Mouse (Mus musculus) heart, embryonic 14.5 days (tissue): ENCODE data around the gene Acnat1. TPM values are rescaled to one million over a fixed set of nuclear protein-coding genes. Genes with fewer than 3 reads are reported as not detected.
"Not testable (repeated sequence)": the region's sequence is repeated elsewhere in the genome, so short reads cannot be mapped to it uniquely, and the experiment has no call there.

Experiments
- ATAC-seq: fragments of 200-750 bp; cut with Nextera tagmentation; 2 replicates; pipeline ENCODE4 v1.8.0; 2017; ENCODE audit warnings: low read depth, moderate TSS enrichment; ENCODE audit not compliant: insufficient number of reproducible peaks, insufficient read depth, low FRiP score
- H3K27ac ChIP-seq, 2 experiments: fragments of 200-500 bp in 1 of 2; fragments of 300-500 bp in 1 of 2; sonication (generic) in 1 of 2; replicated peaks in 1 of 2; 2 replicates each; pipeline ENCODE4 v1.5.1; 2012 to 2014; ENCODE audit warnings: low read depth in 2 of 2, low read length in 2 of 2, control low read depth in 1 of 2, mild to moderate bottlenecking in 1 of 2, mixed read lengths in 1 of 2; ENCODE audit not compliant: control insufficient read depth in 1 of 2, insufficient read depth in 1 of 2
- H3K27me3 ChIP-seq: fragments of 300-500 bp; sonication (generic); 2 replicates; pipeline ENCODE4 v1.6.1; 2014; ENCODE audit warnings: mild to moderate bottlenecking, low read length, control low read depth; ENCODE audit not compliant: control insufficient read depth, insufficient read depth
- H3K36me3 ChIP-seq: fragments of 300-500 bp; sonication (generic); 2 replicates; pipeline ENCODE4 v1.6.1; 2014; ENCODE audit warnings: mild to moderate bottlenecking, control low read depth, low read length, mixed read lengths; ENCODE audit not compliant: control insufficient read depth, insufficient read depth
- H3K4me1 ChIP-seq, 2 experiments: fragments of 200-500 bp in 1 of 2; fragments of 300-500 bp in 1 of 2; sonication (generic) in 1 of 2; 2 replicates each; pipeline ENCODE4 v1.6.1; 2012 to 2014; ENCODE audit warnings: low read length in 2 of 2, control low read depth in 1 of 2, mixed read lengths in 1 of 2; ENCODE audit not compliant: control insufficient read depth in 2 of 2, insufficient read depth in 2 of 2
- H3K4me2 ChIP-seq: fragments of 300-500 bp; sonication (generic); 2 replicates; pipeline ENCODE4 v1.6.1; 2014; ENCODE audit warnings: mild to moderate bottlenecking, low read length
- H3K4me3 ChIP-seq, 2 experiments: fragments of 200-500 bp in 1 of 2; fragments of 300-500 bp in 1 of 2; sonication (generic) in 1 of 2; 2 replicates each; pipeline ENCODE4 v1.5.1; 2012 to 2014; ENCODE audit warnings: low read length in 2 of 2, mild to moderate bottlenecking in 2 of 2, control low read depth in 1 of 2, low read depth in 1 of 2, moderate library complexity in 1 of 2; ENCODE audit not compliant: control insufficient read depth in 1 of 2, insufficient read depth in 1 of 2
- H3K9ac ChIP-seq: fragments of 300-500 bp; sonication (generic); 2 replicates; pipeline ENCODE4 v1.6.1; 2014; ENCODE audit warnings: mild to moderate bottlenecking, low read length
- H3K9me3 ChIP-seq: fragments of 300-500 bp; sonication (generic); 2 replicates; pipeline ENCODE4 v1.6.1; 2016; ENCODE audit warnings: low read length, control low read depth; ENCODE audit not compliant: control insufficient read depth
- WGBS: fragments of 180-500 bp; shearing (Covaris S2); extraction: QIAGEN DNeasy Blood & Tissue Kit; methylation state at CpG from one replicate; pipeline ENCODE4 v1.1.7; 2014; 5-methylcytosine and 5-hydroxymethylcytosine counted together
- polyA plus RNA-seq: library from polyadenylated mRNA; unstranded; fragments of >200 nt; fragmentation: Nextera tagmentation; extraction: Ambion mirVana; gene quantifications from 2 replicates; pipeline ENCODE4 v1.2.1, GENCODE M21; 2014

The Acnat1 gene
- polyA plus RNA-seq, 1 experiment from 2014 or later, result not detected

DNA sequence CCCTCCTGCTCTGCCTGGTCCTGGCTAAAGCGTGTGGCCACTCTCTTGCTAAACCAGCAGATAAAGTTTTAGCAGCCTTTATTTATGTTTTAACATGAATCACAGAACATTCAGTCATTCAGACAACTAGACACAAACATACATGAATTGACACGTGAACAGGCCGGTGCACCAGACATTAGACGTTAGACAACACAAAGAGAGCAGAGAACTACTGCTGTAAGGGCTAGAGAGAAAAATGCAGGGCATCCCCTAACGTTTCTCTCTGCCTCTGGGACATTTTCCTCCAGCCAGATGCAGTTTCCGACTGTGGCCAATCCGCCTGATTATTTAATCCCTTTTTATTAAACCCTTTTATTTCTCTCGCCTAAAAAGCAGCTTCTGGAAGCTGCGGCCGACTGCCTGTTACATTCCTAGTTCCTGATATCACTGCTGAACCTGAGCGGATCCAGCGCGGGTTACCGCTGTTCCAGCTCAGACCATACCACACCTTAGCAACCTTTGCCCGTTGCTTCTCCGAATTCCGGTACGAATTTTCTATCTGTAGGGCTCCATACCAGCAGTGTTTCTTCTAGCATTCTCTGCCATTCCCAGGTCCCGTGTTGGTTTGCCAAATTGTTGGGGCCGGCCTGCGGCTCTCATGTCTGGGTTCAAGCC, 6.5 kb upstream of the Acnat1 start:
- peak overlapping the region; percentile 6 to 8; a peak in 2 of 4 replicates for H3K4me3 ChIP-seq
- no peaks in the 10 kb centered on the region for H3K27me3 ChIP-seq
- H3K9ac ChIP-seq, result no peak overlapping the region
- no peaks in the 10 kb centered on the region for H3K36me3 ChIP-seq
- H3K4me1 ChIP-seq, result 0 out of 4 replicates have a peak, but pooled peaks cover 2 to 4% of the 10 kb centered on the region in 2 experiments
- ATAC-seq, result no peak
- H3K4me2 ChIP-seq, result peak overlapping the region; percentile 50
- H3K9me3 ChIP-seq, result no peaks in the 10 kb centered on the region
- no peak overlapping the region for H3K27ac ChIP-seq
- WGBS, result 18% methylated on average over 21 of the region's 21 CpGs

GRCm38 (mm10) chr4:49479035-49479434, 5.3 kb upstream of the Acnat1 start:
- H3K9me3 ChIP-seq, H3K36me3 ChIP-seq, H3K27me3 ChIP-seq, H3K9ac ChIP-seq, H3K4me3 ChIP-seq, H3K4me2 ChIP-seq, H3K27ac ChIP-seq, ATAC-seq, H3K4me1 ChIP-seq: not testable (repeated sequence)
- WGBS, result 59% methylated on average over 2 of the region's 2 CpGs

DNA sequence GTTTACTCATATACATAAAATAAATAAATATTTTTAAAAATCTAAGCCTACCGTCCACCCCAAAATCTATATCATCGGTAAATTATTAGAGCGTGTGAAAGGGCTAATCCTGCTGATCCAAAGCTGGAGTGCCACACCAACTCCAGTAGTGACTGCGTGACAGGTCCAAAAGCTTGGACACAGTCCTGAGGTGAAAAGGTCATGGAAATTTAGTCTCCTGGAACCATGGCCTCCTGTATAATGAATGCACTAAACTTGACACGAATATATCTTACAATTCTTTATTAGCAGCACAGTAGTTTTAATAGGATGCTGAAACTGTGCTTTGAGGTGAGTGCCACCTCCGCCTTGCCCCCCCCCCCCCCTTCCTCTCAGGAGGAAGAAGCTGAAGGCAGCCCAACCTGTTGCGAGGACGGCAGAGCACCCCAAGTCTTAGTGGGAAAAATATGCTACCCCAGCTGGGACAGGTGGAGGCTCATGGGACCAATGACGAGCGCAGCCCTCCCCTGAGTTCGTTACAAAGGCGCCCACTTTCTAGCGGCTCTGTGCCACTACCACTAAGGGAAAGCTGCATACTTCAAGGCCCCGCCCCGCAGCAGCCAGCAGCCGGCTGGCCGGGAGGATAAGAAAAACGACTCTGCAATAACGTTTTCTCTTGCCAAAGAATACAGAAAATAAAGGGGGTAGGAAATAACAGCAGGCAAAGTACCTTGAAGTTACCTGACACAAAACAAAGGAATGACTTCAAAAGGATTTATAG, 4.6 kb upstream of the Acnat1 start:
- ATAC-seq, result 0 out of 2 replicates have a peak, but pooled peaks have one; percentile 64
- no peaks in the 10 kb centered on the region for H3K27me3 ChIP-seq
- H3K4me1 ChIP-seq, result 0 out of 4 replicates have a peak, but pooled peaks cover 2 to 4% of the 10 kb centered on the region in 2 experiments
- WGBS, result 17% methylated on average over 19 of the region's 19 CpGs
- H3K4me2 ChIP-seq, result peak overlapping the region; percentile 58
- H3K9me3 ChIP-seq, result no peaks in the 10 kb centered on the region
- peak overlapping the region; percentile 24 to 45 for H3K4me3 ChIP-seq
- no peak overlapping the region for H3K9ac ChIP-seq
- no peaks in the 10 kb centered on the region for H3K36me3 ChIP-seq
- H3K27ac ChIP-seq, result no peak overlapping the region

GRCm38 (mm10) chr4:49474583-49474982, 871 bp upstream of the Acnat1 start:
- Histone ChIP-seq H3K4me2 (no peak overlapping the region), H3K9ac (no peak overlapping the region), H3K27ac (no peak overlapping the region), H3K9me3 (no peaks in the 10 kb centered on the region), H3K4me1 (no peaks in the 10 kb centered on the region), H3K4me3 (no peak overlapping the region), H3K27me3 (no peaks in the 10 kb centered on the region), H3K36me3 (no peaks in the 10 kb centered on the region)
- no peak for ATAC-seq

GRCm38 (mm10) chr4:49469435-49470151, 4.1 kb downstream of the Acnat1 start:
- WGBS, result 73% methylated on average over 3 of the region's 3 CpGs
- ATAC-seq, result no peak
- H3K4me3 ChIP-seq, result no peak overlapping the region

GRCm38 (mm10) chr4:49467360-49467759, 6.4 kb downstream of the Acnat1 start:
- 83% methylated on average over 6 of the region's 6 CpGs for WGBS
- no peak overlapping the region for H3K4me2 ChIP-seq
- no peak overlapping the region for H3K4me3 ChIP-seq
- no peaks in the 10 kb centered on the region for H3K36me3 ChIP-seq
- H3K9ac ChIP-seq, result no peak overlapping the region
- H3K4me1 ChIP-seq, result no peaks in the 10 kb centered on the region
- H3K27me3 ChIP-seq, result no peaks in the 10 kb centered on the region
- no peak overlapping the region for H3K27ac ChIP-seq
- ATAC-seq, result no peak
- no peaks in the 10 kb centered on the region for H3K9me3 ChIP-seq

More at GRCm38 (mm10) chr4:49469435-49470151, 4.1 kb downstream of the Acnat1 start:
- H3K27ac ChIP-seq, result no peak overlapping the region
- H3K36me3 ChIP-seq, result no peaks in the 10 kb centered on the region
- H3K27me3 ChIP-seq, result no peaks in the 10 kb centered on the region
- H3K4me2 ChIP-seq, result no peak overlapping the region
- no peaks in the 10 kb centered on the region for H3K4me1 ChIP-seq
- no peaks in the 10 kb centered on the region for H3K9me3 ChIP-seq
- no peak overlapping the region for H3K9ac ChIP-seq

GRCm38 (mm10) chr4:49456171-49456570, 17.5 kb downstream of the Acnat1 start:
- no peak overlapping the region for H3K27ac ChIP-seq
- no peak overlapping the region for H3K4me2 ChIP-seq
- H3K36me3 ChIP-seq, result no peaks in the 10 kb centered on the region
- no peaks in the 10 kb centered on the region for H3K27me3 ChIP-seq
- no peaks in the 10 kb centered on the region for H3K4me1 ChIP-seq
- H3K9me3 ChIP-seq, result no peaks in the 10 kb centered on the region
- ATAC-seq, result no peak
- WGBS, result 75% methylated on average over 2 of the region's 2 CpGs
- no peak overlapping the region for H3K4me3 ChIP-seq
- H3K9ac ChIP-seq, result no peak overlapping the region
